Mouse (Mus musculus) CD4-positive, CD25-positive, alpha-beta regulatory T cell, adult 2 months (primary cell): ENCODE measurements at regions not wholly inside any gene's neighbourhood (a gene's known extent, or its start where the extent isn't known, plus 50 kb on each side); places are given as distances from the start of the nearest gene placed in this dataset.
A peak's percentile ranks its signal among the peaks of the same experiment; 100 is the strongest.

Experiments
- DNase-seq: peaks from one replicate; pipeline ENCODE4 v3.0.0-alpha.2; 2012; ENCODE audit warnings: low read depth, low spot score

- DNase-seq = no peak
Observed at GRCm38 (mm10) chr11:84760622-84761196, 58.6 kb downstream of the Mrm1 start.

DNA sequence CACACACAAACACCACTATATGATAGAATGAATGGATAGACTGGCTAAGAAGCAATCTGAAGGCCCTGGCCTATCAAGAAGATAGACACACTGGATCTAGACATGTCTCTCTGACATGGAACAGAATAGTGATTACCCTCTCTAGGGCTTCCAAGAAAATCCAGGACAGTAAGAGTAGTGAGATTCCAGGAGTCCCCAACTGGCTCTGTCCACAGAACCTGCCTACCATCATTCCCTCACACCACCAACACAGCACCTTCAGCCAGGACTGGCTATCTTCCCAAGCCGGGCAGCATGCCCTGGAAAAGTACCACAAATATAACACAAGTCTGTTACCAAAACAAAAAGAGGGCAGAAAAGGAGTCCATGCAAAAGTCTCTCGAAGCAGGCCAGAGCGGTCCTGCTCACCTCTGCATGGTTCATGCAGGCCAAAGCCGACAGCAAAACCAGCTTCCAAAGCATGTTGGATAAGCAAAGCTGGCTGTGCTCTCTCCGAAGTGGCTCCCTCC is 59.8 kb downstream of the Mrm1 start:
- DNase-seq = no peak

GRCm38 (mm10) chr11:84752007-84752406 is 67.3 kb downstream of the Mrm1 start:
- peak; percentile 31 for DNase-seq

DNA sequence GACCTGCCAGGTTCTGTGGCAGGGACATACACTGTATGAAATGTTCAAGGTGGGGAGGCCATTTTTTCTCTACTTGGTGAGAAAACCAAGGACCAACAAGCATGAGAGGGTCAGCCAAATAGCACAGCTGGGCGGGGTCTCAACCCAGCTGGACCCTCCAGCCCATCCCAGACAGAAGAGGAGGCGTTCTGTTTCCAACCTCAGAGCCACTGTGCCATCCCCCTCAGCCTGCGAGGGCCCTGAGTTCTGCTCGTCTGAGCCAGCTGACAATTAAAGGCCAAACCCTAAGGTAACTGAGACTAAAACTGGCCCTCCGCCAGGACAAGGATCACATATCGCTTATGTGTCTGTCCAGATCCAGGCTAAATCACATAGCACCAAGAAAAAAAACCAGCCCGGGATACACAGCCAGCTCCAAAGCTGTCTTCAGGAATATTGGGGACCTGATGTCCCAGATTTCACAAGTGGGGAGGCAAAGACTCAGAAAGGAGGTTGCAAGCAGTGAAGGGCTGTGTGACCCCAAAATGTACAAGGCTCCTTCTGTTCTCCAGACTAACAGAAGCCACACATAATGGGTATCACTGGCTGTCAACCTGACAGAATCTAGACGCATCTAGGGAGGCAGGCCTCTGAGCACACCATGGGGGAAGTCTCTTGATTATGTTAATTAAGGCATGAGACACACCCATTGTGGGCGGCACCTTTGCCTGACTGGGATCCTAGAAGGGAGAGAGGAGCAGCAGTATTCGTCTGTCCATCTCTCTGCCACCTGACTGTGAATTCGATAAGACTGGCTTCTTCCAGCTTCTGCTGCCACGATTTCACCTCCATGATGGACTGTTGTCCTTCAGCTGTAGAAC is 69.6 kb downstream of the Mrm1 start:
- no peak for DNase-seq

DNA sequence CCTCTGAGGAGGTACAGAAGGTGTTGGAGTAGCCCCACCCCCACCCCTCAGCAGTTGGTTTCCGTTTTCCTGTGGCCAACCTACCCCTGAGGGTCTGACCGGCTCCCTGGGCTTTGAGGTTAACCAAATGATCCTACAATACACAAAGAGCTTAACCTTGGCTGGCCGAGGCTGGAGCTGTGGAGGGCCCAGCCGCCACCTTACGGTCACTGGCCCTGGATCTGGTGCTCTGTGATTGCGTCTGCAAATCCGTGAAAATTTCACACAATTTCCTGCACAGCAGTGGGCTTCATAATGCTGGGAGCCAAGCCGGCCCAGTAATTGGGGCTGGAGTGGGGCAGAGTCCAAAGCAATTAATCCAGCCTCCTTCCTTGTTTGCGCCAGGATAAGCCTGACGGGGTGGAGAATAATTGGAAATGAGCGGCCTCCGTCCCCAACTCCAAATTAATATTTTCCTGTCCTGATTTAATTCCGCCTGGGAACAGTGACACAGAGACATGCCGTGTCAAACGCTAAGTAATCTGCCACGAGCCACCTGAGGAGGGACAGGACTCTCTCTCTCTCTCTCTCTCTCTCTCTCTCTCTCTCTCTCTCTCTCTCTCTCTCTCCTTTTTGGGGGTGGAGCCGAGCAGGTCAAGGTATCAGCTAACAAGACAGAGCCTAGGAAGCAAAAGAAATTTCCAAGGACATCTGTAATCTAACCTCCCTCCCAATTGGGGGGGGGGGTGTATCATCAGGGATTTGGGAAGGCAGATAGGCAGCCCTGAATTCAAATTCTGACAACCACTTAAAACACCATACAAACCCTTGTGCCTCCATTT is 80.3 kb downstream of the Mrm1 start:
- DNase-seq = no peak

GRCm38 (mm10) chr11:84738128-84738527 is 81.2 kb downstream of the Mrm1 start:
- DNase-seq = no peak

- no peak for DNase-seq
Observed at GRCm38 (mm10) chr11:84731890-84732289, 87.4 kb downstream of the Mrm1 start.

DNA sequence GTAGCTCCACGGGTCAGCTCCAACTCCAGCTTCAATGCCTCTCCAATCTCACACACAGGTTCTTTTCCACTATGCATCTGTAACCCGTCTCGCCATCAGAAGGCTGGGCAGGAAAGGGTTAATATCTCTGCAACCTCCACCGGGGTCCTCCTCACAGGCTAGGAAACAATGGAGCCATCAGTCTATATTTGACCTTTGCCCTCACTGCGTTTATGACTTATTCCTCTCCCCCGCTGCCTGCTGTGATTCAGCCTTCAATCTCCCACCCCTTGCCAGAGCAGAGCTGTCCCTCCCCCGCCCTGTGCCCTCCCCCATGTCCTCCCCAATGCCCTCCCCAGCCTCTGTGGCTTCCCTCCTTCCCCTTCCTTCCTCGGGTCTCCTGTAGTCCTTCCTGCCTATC is 89.1 kb downstream of the Mrm1 start:
- DNase-seq = no peak

- DNase-seq = peak; percentile 3
Observed at GRCm38 (mm10) chr11:84729189-84729588, 90.1 kb downstream of the Mrm1 start.

- no peak for DNase-seq
Observed at GRCm38 (mm10) chr11:84725936-84726613, 93.2 kb downstream of the Mrm1 start.

DNA sequence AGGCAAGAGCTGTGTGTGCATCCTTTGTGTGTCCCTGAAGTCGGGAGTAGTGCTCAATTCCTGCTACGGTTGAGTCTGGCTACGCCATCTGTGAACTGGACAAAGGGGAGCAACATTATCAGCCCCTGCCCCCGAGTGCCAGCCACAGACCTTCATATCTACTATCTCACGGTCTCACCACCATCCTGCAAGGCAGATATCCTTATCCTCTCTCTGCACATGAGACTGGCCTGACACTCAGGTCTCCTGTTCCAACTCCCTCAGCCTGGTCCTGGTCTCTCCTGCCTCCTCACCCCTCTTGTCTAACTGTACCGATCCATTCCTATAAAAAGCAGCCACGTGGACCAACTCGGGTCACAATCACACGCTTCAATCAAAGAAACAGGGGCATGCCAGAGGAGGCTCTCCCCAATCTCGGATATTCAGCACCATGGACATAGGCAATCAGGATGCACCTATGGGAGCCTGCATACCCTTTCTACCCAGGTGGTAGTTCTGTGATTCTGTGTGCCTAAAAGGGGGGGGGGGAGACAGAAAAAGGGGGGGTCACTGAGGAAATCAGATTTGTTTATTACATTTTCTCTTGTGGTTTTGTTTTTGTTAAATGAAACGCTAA is 94.0 kb downstream of the Mrm1 start:
- no peak for DNase-seq

- no peak for DNase-seq
Observed at GRCm38 (mm10) chr11:84724080-84724479, 95.2 kb downstream of the Mrm1 start.

DNA sequence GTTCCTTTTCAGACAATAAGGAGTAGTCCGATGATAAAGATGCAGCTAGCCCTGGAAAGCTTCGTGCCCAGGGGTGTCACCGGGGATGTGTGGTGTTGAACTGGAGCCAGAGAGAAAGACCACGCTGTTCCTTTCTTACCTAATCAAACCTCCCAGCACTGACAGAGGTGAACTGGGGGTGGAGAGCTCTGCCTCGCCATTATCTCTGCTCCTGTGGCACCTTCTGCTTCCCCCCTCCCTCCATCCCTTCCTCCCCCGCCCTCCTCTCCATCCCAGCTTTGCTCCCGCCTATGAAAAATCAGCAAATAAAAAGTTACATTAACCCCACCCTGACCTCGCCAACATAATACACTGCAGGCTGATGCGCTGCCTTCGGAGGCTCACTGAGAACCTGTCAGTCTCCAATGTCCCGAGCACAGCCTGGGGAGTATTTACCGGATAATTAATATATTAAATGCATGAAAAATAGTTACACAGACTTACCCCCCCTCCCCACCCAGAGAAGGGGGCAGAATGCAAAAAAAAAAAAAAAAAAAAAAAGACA is 96.6 kb downstream of the Mrm1 start:
- no peak for DNase-seq

GRCm38 (mm10) chr11:84721979-84722378 is 97.3 kb downstream of the Mrm1 start:
- DNase-seq = peak; percentile 22

DNA sequence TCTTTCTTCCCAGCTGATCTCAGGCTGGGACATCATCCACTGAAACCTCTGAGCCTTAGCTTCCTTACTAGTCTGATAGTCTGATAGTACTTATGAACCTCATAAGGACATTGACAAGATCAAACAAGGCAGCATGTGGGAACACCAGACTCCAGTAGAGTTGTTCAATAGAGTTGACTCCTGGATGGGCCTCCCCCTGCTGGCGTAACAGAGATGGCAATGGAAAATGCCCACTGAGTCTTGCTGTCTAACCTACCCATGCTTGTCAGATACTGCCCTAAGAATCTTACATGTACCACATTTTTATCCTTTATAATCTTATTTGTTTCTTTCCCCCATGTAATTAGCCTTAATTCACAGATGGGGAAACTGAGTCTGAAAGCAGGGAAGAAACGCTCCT is 98.2 kb downstream of the Mrm1 start:
- DNase-seq = peak; percentile 8

DNA sequence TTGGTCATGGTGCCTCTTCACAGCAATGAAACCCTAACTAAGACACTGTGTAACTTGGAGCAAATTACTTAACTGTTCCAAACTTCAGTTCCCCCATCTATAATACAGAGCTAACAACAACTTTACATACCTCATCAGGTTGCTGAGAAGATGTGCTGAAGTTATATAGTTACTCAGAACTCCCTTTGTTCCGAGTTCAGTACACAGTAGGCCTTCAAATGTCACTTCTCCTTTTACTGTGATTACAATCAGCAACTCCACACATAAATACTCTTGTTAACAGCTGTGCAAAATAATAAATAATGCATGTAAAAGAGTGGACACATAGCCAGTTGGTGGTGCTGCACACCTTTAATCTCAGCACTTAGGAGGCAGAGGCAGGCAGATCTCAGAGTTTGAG is 99.5 kb downstream of the Mrm1 start:
- DNase-seq = no peak

GRCm38 (mm10) chr11:84712731-84713130 is 106.6 kb downstream of the Mrm1 start:
- no peak for DNase-seq

- no peak for DNase-seq
Observed at GRCm38 (mm10) chr11:84711886-84712285, 107.4 kb downstream of the Mrm1 start.

GRCm38 (mm10) chr11:84708222-84708730 is 111.0 kb downstream of the Mrm1 start:
- no peak for DNase-seq

- no peak for DNase-seq
Observed at GRCm38 (mm10) chr11:84707772-84708171, 111.5 kb downstream of the Mrm1 start.

- no peak for DNase-seq
Observed at GRCm38 (mm10) chr11:84706692-84707091, 112.6 kb downstream of the Mrm1 start.
